Mouse (Mus musculus): ENCODE results near the gene Farp1.
A peak's percentile ranks its signal among the peaks of the same experiment; 100 is the strongest.

The Farp1 gene

DNA sequence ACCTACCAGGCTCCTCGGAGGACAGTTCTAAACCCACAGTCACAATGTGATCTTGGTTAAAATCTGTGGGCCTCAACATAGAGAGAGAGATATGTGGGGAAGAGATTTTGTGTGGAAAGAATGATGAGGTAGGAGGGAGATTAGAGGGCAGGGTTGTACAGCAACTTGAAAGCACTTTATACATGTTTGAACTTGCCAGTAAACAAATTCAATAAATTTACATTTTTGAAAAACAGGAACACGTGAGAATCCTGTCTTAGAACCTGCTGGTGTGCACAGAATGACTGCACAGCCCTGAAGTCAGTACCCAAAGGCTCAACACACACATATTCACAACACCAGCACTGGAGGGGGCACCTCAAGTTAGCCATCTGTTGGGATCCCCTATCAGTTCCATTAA lies 276.1 kb downstream of the Farp1 start:
- no peak for DNase-seq (ENCODE audit: low read depth)

DNA sequence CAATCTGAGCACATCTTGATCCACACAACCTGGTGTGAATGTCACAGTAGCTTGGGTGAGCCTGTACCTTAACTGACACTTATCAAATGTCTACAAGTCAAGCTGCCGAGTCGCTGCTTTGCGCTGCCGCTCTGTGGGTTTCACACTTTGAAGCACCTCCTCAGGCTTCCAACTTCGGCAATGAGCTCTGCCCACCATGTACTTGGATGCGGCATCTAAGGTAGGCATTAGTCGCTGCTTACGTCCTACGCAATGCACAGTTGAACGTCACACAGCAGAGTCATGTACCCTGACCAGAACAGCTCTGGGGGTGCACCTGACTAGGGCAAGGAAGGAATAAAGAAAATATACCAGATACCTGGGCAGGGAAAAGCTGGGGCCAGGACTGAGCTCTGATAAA lies 278.3 kb downstream of the Farp1 start:
- no peak for DNase-seq (ENCODE audit: low read depth)

DNA sequence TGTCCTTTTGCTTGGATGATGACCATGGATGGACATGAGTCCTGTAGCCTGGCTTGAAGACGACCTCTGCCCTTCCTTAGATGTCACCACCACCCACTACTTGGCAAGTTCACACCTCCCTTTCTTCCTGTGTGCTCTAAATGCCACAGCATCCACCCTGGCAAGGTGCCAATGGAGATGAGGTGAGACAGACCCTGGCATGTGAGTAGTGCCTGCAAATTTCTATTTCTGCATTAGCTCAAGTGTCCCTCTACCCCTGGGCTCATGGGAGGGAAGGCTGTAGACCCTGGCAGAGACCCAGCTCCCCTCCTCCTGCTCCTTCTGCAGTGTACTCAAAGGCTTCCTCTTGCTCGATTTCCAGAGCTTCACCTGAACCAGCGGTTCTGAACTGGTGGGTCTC lies 279.9 kb downstream of the Farp1 start:
- DNase-seq (ENCODE audit: low read depth): peak; percentile 45

DNA sequence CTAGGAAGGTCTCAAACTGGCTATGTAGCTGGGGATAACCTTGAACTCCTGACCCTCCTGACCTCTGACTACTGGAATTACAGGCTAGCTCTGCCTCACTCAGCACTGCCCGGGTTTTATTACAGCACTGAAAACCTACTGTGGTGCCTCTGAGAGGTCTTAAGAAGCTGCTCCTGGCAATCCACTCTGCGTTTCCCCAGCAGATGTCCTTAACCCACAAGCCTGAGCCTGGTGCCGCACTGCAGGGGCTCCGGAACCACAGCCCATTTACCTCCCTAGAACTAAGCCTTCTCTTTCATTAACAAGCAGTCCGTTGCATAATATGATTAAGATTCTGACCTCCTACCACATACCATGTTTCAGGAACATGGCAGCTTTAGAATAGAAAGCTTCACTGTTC lies 281.1 kb downstream of the Farp1 start:
- no peak for DNase-seq (ENCODE audit: low read depth)

DNA sequence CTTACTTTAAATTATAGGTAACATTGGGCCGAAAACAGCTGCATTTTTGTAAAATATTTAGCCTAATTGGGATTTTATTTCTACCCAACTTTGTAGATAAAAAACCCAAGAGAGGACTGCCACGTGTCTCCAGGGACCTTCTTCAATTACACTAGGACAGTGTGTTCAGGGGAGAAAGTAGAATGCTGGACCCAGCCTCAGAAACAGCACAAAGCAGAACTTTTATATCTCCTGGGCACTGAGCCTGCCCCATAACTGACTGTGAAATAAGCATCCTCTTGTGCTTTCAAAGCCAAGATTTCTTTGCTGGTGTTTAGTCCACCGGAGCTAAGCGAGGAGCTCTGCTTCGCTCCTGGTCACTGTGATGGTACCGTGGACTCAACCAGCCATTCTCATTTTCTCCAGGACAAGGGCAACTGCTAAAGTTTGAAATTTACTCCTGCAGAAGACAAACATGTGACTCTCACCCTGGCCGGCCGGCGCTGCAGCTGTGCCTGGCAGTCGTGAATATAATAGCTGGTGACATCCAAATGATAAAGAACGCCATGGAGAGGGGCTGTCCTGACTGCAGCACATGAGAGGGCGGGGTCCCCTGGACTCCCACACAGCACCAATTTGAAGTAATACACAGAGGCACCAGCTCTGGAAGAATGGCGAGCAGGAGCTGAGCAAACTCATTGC lies 281.8 kb downstream of the Farp1 start:
- DNase-seq (ENCODE audit: low read depth): no peak

DNA sequence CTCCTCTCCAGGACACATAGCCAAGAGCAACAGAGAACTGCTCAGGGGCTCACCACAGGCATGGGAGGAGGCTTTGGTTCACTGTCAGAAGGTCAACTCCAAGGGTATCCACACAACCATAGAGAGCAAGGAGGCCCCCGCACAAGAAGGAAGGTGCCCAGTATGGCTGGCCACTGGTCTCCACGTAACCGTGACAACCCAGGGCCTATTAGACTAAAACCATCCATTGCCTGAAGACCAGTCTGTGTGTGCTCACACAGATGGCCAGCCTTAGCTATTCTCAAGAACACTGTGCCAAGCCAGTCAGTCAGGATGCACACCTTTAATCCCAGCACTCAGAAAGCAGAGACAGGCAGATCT lies 282.3 kb downstream of the Farp1 start:
- DNase-seq (ENCODE audit: low read depth): no peak

DNA sequence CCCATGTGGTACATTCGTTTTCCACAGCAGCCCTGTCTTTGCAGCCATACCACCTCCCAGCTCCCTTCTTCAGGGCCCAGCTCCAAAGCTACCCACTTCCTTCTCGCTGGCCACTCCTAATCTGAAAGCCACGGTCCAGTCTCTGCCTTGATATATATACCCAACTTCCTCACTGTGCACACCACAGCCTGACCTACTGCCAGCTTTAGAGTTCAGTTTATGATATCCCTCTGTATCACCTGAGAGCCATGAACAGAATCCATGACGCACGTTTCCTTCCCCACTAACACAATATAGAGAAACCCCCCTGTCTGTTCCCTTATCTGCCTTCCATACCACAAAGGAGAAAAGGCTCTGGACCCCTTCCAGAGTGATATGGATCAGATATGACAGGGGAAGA lies 283.4 kb downstream of the Farp1 start:
- peak; percentile 82 for DNase-seq (ENCODE audit: low read depth)

DNA sequence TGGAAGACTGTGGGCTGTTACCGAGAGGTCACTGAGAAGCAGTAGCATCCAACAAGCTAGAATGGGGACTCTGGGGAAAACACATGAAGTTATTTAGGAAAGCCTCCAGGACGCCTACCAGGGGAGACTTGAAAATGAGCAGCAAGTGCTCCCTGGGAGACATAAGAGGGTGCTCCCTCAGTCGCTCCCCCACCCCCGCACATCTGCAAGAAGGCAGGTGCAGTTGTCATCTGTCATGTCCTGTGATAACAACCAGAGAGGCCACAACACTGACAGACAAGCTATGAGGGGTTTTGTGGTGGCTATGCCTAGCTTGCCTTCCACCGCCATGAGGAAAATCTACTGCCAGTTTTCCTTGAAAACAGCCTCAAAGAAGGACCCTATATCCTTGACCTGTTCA lies 287.1 kb downstream of the Farp1 start:
- DNase-seq (ENCODE audit: low read depth): no peak

DNA sequence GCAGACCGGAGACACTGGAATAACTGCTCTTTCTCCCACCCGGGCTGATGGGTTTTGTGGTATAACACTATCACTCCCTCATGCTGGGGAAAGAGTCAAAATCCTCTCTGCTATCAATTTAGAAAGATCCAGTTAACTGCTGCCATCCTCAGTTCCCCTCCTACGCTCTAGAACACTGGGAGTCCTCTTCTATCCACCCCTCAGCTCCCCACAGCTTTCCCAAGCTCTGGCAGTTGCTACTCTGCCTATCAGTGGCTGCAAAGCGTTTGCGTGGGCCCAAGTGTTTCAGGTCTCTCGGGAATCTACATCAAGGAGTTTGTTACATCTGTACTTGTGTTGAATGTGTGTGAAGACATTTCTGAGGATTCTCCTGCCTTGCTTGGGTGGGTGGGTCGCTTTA lies 287.6 kb downstream of the Farp1 start:
- DNase-seq (ENCODE audit: low read depth): no peak

DNA sequence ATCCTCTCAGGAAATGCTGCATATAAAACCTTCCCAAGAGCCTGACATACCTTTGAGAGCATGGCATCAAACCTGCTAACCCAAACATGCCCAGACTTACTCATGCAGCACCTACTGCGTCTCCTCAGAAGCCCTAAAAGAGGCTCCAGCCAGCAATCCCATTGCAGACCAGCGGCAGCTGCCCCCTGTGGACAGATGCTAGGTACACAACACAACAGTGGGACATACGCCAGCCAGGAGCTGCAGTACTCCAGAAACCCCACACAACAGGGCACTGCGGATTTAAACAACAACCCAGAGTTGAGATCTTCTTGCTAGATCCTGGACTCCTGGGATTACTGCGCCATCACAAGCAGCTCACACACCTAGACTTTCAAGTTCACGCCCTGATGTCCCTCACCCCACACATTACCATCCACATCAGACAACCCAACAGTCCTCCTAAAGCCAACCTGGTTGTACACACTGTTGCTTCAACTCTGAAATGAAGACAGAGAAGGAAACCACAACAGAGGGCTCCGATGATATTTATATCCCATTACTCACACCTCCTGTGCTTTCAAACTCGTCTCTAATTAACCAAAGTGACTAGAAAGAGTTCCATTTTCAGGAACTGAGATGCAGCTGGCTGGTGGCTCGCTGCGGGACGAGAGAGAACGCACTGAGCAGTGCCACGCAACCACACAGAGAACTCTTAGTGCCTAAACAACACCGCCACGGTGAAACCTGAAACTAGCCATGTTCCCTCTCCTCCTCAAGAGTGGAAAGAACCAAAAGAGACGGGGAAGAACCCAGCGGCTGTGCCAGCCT lies 289.7 kb downstream of the Farp1 start:
- DNase-seq (ENCODE audit: low read depth): peak; percentile 84

DNA sequence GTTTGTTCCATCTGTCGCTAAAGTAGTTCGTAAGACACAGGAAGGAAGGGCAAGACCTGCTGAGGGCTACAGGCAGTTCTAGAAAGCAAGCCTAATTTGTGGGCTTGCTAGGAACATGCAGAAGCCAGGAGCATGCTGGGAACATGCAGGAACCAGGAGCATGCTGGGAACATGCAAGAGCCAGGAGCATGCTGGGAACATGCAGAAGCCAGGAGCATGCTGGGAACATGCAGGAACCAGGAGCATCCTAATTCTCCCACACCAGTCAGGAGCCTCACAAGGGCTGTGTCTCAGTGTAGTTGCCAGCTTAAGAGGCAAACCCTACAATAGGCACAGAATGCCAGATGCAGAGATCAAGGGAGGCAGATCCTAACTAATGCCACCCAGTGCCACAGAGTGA lies 291.4 kb downstream of the Farp1 start:
- peak; percentile 28 for DNase-seq (ENCODE audit: low read depth)

DNA sequence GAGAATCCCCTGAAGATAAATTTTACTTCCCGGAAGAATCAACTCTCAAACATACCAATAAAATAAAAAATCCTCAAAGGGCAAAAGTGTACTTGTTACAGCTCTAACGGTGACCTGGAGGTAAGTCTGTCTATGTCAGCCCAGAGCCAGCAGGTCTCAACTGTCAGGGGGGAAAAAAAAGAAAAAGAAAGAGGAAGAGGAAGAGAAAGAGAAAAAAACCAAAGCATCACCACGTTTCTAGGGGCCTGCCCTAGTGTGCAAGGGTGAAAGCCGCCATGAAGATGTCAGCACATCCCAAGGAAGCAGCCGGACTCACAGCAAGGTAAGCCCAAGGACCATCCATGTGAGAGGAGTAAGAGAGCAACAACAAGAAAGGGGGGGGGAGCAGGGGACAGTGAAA lies 293.9 kb downstream of the Farp1 start:
- no peak for DNase-seq (ENCODE audit: low read depth)

DNA sequence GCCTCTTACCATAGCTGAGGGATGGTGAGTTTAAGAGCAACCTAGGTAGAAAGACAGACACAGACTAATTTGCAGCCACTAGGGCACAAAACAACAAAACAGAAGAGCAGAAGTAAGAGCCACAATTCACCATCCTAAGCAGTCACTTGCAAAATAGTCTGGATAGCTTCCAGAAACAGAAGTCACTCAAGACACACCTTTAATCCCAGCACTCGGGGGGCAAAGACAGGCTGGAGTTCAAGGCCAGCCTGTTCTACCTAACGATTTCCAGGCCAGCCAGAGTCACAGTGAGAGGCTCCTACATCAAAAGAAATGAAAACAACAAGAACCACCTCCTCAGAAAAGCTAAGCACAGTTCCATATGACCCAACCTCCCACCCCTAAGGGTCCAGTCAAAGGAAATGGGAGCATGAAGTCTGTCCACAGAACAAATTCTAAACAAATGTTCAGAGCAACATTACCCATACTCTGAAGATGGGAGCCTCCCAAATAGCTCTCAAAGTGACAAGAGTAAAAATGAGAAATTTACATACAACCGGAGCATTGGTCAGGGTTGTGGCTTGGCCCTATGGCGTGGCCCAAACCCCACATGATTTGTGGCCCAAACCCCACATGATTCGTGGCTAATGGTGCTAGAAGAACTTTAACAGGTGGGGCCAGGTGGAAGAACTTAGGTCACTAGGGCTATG lies 294.5 kb downstream of the Farp1 start:
- DNase-seq (ENCODE audit: low read depth): no peak

DNA sequence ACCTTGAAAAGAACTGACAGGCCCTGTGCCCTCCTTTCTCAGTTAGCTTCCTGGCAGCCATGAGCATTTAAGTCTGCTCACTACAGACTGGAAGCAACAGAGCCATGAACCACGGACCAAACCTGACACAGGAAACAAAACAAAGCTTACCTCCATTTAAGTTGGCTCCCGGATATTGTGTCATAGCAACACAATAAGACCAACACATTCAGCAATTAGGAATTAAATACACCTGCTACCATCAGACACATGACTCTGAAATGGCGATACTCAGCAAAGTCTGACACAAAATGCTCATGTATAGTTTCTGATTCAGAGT lies 295.0 kb downstream of the Farp1 start:
- no peak for DNase-seq (ENCODE audit: low read depth)
